Mouse (Mus musculus) CD4-positive helper T cell, adult 2 months (primary cell): ENCODE data around the gene Btrc.

Source experiments
- DNase-seq: peaks from one replicate; pipeline ENCODE4 v3.0.0-alpha.2; 2012; ENCODE audit warnings: low read depth, missing footprints, low spot score

Btrc gene

GRCm38 (mm10) chr19:45428146-45428545 is 64.6 kb downstream of the Btrc start:
- no peak for DNase-seq

- DNase-seq, result no peak
Measured at GRCm38 (mm10) chr19:45430971-45431633, 67.6 kb downstream of the Btrc start.

- no peak for DNase-seq
Measured at GRCm38 (mm10) chr19:45432351-45432750, 68.8 kb downstream of the Btrc start.

GRCm38 (mm10) chr19:45436019-45436418 is 72.5 kb downstream of the Btrc start:
- DNase-seq, result peak; percentile 54

GRCm38 (mm10) chr19:45437175-45437574 is 73.6 kb downstream of the Btrc start:
- no peak for DNase-seq

- no peak for DNase-seq
Measured at GRCm38 (mm10) chr19:45438191-45438590, 74.7 kb downstream of the Btrc start.

- no peak for DNase-seq
Measured at GRCm38 (mm10) chr19:45438928-45439846, 75.7 kb downstream of the Btrc start.

- no peak for DNase-seq
Measured at GRCm38 (mm10) chr19:45440554-45441175, 77.1 kb downstream of the Btrc start.

GRCm38 (mm10) chr19:45441717-45442116 is 78.2 kb downstream of the Btrc start:
- no peak for DNase-seq

- DNase-seq, result no peak
Measured at GRCm38 (mm10) chr19:45445253-45445933, 81.9 kb downstream of the Btrc start.

- no peak for DNase-seq
Measured at GRCm38 (mm10) chr19:45446631-45447030, 83.1 kb downstream of the Btrc start.

GRCm38 (mm10) chr19:45447222-45447621 is 83.7 kb downstream of the Btrc start:
- DNase-seq, result no peak

GRCm38 (mm10) chr19:45447886-45448285 is 84.4 kb downstream of the Btrc start:
- DNase-seq, result no peak

GRCm38 (mm10) chr19:45454391-45454790 is 90.9 kb downstream of the Btrc start:
- no peak for DNase-seq

- DNase-seq, result no peak
Measured at GRCm38 (mm10) chr19:45456896-45457295, 93.4 kb downstream of the Btrc start.

- DNase-seq, result no peak
Measured at GRCm38 (mm10) chr19:45458702-45459101, 95.2 kb downstream of the Btrc start.

GRCm38 (mm10) chr19:45459931-45460665 is 96.6 kb downstream of the Btrc start:
- no peak for DNase-seq

- peak; percentile 22 for DNase-seq
Measured at GRCm38 (mm10) chr19:45460749-45461736, 97.5 kb downstream of the Btrc start.

GRCm38 (mm10) chr19:45469760-45470159 is 106.2 kb downstream of the Btrc start:
- DNase-seq, result no peak
